Mouse (Mus musculus) E14TG2a.4 (cell line): ENCODE results near the gene B4galt2.

Experiments
- H3K27me3 ChIP-seq: 2 replicates; pipeline ENCODE4 v1.6.1; 2014; ENCODE audit warnings: low read length, control low read depth; ENCODE audit not compliant: insufficient read depth
- H3K36me3 ChIP-seq: 2 replicates; pipeline ENCODE4 v1.6.1; 2014; ENCODE audit warnings: low read length, control low read depth; ENCODE audit not compliant: insufficient read depth
- H3K4me1 ChIP-seq: replicated peaks from 2 replicates; pipeline ENCODE4 v1.6.1; 2014; ENCODE audit warnings: low read depth, low read length, control low read depth
- H3K4me3 ChIP-seq: replicated peaks from 2 replicates; pipeline ENCODE4 v1.5.1; 2014; ENCODE audit warnings: mild to moderate bottlenecking, low read length
- H3K9me3 ChIP-seq: 2 replicates; pipeline ENCODE4 v1.6.1; 2014; ENCODE audit warnings: low read length, control low read depth
- CTCF ChIP-seq: conservative IDR thresholded peaks from 2 replicates; pipeline ENCODE4 v1.5.1; 2014; ENCODE audit warnings: low read length
- NANOG ChIP-seq: IDR thresholded peaks from 2 replicates; pipeline ENCODE4 v1.6.1; 2014; ENCODE audit warnings: borderline replicate concordance, low read length, mixed read lengths
- POU5F1 ChIP-seq: IDR thresholded peaks from 2 replicates; pipeline ENCODE4 v1.6.1; 2014; ENCODE audit warnings: low read length, borderline replicate concordance

The B4galt2 gene

DNA sequence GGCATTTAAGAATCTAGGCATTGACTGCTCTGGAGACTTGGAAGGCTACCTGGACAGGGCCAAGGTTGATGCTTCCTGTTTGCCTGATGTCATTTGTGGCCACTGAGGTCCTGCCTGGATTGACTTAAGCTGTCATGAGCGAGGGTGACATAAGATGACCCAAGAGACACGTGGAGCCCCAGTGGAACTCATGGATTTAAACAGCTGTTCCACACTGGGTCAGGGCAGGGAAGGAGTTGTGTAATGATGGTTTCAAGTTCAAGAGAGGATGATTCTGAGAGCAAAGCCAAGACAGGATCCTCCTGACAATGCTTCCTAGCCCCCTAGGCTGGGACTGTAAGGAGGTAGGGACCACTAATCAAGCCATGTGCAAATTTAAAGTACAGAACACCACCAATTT lies 51.8 kb downstream of the B4galt2 start:
- Histone ChIP-seq H3K4me1 (peaks cover 28% of the 10 kb centered on the region), H3K4me3 (no peak overlapping the region), H3K36me3 (no peaks in the 10 kb centered on the region), H3K27me3 (peaks cover 54% of the 10 kb centered on the region), H3K9me3 (no peaks in the 10 kb centered on the region)
- TF ChIP-seq POU5F1, result no peak
- no peak for TF ChIP-seq CTCF
- TF ChIP-seq NANOG, result no peak

DNA sequence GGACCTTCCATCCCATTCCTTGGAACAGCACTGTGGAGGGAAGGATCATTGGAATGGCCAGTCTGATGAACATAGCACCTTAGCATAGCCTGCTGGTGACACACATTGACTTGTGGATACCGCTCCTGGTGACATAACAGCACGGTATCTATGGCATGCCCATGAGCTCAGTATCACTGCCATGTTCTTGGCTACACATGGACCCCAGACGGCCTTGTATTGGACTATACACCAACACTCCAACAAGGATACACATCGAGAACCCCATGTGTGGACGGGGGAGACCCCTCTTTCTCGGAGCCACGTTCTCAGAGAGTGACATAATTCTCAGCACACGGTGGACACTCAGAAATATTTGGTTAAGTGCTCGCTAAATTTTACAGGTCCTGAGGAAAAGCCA lies 52.5 kb downstream of the B4galt2 start:
- no peaks in the 10 kb centered on the region for H3K9me3 ChIP-seq
- H3K36me3 ChIP-seq, result no peaks in the 10 kb centered on the region
- no peak overlapping the region for H3K4me3 ChIP-seq
- H3K4me1 ChIP-seq, result peaks cover 28% of the 10 kb centered on the region
- TF ChIP-seq CTCF, result no peak
- TF ChIP-seq POU5F1, result no peak
- H3K27me3 ChIP-seq, result peaks cover 51% of the 10 kb centered on the region

DNA sequence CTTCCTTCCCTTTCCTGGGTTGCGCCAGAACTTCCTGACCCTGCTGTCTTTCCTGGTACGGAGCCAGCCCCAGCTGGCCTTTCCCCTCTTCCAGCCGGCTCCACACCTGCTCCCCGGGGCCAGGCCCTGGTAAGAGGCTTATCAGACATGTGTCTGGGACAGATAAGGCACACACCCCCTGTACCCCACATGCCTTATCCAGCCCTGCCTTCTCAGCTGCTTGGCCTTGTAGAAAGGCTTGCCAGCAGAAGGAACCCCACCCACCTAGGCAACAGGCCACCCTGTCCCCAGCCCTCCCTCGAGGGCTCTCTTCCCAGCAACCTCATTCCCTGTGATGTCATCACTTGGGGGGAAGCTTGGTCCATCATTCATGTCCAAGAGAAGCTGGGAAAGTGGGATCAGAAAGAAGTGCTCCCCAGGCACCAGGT lies 53.1 kb downstream of the B4galt2 start:
- H3K36me3 ChIP-seq, result no peaks in the 10 kb centered on the region
- peaks cover 28% of the 10 kb centered on the region for H3K4me1 ChIP-seq
- H3K4me3 ChIP-seq, result peak overlapping the region; percentile 39
- TF ChIP-seq POU5F1 (no peak), NANOG (no peak), CTCF (no peak)
- H3K9me3 ChIP-seq, result no peaks in the 10 kb centered on the region
- H3K27me3 ChIP-seq, result peaks cover 50% of the 10 kb centered on the region

DNA sequence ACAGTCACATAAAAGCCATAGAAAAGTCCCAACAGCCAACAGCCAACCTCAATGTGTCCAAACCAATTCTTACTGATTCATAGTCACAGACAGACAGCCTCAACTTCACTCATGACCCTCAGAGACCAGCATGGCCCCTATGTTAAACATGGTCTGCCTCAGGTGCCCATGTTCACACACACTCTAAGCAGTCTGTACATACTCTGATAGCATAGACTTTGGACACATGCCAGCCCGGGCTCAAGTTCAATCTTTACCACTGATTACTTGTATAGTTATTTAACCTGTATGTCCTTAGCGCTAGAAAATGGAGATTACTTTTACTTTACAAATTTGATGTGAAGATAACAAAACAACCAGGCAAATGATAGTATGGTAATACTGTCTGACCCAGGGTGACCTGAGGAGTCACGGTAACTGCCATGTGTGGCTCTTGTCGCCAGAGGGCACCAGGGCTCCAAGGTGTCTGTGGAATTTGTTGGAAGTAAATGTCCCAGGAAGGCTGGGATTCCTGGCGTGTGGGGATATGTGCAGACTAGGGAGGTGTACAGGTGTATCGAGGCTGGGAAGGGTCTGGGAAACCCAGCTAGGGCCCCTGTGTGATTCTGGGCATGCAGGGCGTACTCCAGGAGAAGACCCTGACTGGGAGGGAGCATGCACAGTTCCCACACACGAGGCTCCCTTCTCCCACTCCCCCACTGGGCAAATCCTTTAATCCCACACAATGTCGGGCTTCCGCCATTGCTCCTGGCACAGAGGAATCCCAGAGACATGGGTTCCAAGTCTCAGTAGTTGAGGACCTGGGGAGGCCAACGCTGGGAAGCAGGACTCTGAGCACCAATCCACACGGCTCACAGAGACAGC lies 53.8 kb downstream of the B4galt2 start:
- Histone ChIP-seq H3K4me1 (peaks cover 24% of the 10 kb centered on the region), H3K27me3 (peaks cover 50% of the 10 kb centered on the region), H3K36me3 (no peaks in the 10 kb centered on the region), H3K9me3 (no peaks in the 10 kb centered on the region), H3K4me3 (peak overlapping the region; percentile 39)
- no peak for TF ChIP-seq POU5F1
- peak; percentile 72 for TF ChIP-seq CTCF

DNA sequence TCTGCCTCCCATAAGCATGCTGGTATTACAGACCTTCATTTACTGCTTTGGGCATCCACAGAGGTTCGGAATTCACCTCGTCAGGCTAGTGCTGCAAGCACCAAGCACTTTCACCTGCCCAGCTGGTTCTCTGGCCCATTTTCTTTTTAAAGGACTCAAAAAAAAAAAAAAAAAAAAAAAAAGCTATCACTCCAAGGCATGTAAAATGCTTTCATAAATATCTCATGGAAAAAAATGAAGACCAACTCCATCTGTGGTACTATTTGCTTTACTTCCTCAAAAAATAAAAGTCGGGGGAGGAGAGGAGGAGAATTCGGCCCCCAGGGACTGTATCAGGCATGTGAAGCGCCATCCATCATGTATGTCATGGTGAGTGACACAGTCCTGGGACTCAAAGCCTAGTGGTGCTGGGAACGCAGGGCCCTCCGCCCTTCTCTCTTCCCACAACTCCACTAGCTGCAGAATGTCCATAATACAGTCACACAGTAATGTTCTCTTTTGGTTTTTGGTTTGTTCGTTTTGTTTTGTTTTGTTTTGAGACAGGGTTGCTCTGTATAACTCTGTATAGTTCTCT lies 54.6 kb downstream of the B4galt2 start:
- Histone ChIP-seq H3K4me3 (no peak overlapping the region), H3K27me3 (peaks cover 49% of the 10 kb centered on the region)

More for the DNA sequence above, 54.6 kb downstream of the B4galt2 start:
- Histone ChIP-seq H3K9me3 (no peaks in the 10 kb centered on the region), H3K4me1 (peaks cover 17% of the 10 kb centered on the region), H3K36me3 (no peaks in the 10 kb centered on the region)
- TF ChIP-seq NANOG, result no peak
- TF ChIP-seq POU5F1, result no peak
- no peak for TF ChIP-seq CTCF
